Mouse (Mus musculus) olfactory bulb, adult 2 months (tissue): Measurements from ENCODE around the gene Tyw1.

ENCODE experiments used
- CTCF ChIP-seq: fragments of 200-500 bp; IDR thresholded peaks from 2 replicates; pipeline ENCODE4 v1.5.1; 2012; ENCODE audit warnings: low read depth, mild to moderate bottlenecking, low read length, moderate library complexity; ENCODE audit not compliant: insufficient read depth
- POLR2A ChIP-seq: fragments of 200-500 bp; IDR thresholded peaks from 2 replicates; pipeline ENCODE4 v1.6.1; 2012; ENCODE audit warnings: mild to moderate bottlenecking, low read depth, low read length, moderate library complexity; ENCODE audit not compliant: insufficient read depth

- TF ChIP-seq POLR2A (no peak), CTCF (no peak)
Measured at GRCm38 (mm10) chr5:130363111-130363510, 107.7 kb downstream of the Tyw1 start.
